Mouse (Mus musculus): ENCODE measurements around the gene Egflam.

Gene Egflam

DNA sequence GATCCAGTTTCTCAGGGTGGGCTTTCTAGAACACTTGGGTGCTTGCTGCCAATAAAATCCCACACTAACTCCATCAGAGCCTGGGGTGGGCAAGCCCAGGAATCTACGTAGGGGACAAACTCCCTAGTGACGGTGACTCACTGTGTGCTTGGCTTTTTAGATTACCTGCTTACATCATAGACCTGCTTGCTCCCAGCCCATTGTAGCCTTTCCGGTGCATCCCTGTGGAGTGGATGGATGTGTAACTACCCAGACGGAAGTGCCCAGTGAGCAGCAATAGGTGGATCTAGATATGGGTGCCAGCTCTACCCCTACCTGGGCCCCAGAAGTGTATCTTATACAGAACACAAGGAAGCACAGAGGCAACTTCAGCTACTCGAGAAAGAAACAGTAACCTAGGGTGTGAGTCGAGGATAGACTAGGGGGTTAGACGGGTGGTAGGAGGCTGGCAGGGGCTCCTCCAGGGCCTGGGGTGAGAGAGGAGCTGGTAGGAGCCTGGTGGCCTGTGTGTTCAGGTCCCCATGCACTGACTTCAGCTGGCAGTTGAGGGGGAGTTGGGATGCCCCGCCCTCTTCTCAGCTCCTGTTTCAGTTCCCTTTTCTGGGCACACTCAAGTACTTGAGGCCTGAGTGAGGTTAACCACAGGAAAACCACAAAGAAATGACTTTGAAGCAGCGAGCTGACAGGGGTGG is 181.5 kb downstream of the Egflam start:
- WGBS: 91% methylated on average over 9 of the region's 9 CpGs

DNA sequence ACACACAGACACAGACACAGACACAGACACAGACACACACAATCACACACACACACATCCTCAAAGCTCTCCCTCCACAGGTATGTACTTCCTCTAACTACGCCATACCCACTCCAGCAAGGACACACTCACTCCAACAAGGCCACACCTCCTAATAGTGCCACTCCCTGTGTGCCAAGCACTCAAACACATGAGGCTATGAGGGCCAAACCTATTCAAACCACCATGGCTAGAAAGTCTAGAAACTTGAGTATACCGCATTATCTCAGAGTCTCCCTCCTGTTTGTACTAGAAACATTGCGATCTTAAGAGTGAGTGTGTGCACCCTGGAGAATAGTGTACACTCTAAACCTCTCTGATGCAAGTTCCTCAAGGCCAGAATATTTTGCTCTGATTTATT is 182.3 kb downstream of the Egflam start:
- WGBS: 96% methylated on average over 3 of the region's 3 CpGs

DNA sequence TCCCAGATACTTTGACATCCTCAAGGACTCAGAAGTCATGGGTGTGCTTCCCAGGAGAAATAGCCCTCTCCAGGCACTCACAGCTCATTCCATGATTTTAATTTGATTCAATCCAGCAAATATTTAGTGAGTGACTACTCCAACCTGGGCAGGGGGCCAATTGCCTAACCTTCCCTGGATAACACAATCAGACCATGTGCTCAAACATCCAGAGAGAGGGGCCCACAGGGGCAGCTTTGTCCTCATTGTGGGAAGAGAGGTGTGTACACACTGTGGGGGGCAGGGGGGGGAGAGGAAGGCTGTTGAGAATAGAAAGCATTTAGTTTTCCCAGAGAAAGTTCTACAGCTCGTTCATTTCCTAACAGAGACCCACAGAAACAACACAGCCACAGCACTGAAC is 184.5 kb downstream of the Egflam start:
- 13% methylated on average over 1 of the region's 1 CpGs for WGBS

DNA sequence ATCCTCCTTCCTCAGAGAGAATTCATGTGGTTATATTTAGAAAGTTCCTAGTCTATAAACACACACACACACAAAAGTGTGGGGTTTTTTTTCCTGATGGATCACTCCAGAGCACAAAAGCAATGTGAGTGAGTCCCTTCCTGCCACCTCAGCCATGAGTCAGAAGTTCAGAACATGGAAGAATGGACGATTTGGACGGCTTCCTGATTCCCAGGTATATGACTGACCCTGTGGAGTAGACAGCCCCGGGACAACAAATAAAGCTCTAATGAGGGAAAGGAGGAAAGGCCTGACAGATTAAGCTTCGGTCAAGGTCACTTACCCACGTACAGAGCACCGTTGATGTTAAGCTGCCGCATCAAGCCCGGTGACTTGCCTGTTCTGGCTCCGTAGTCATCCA is 190.0 kb downstream of the Egflam start:
- 82% methylated on average over 9 of the region's 9 CpGs for WGBS

- 90% methylated on average over 7 of the region's 7 CpGs for WGBS
Observed at GRCm38 (mm10) chr15:7207292-7207691, 190.9 kb downstream of the Egflam start.

DNA sequence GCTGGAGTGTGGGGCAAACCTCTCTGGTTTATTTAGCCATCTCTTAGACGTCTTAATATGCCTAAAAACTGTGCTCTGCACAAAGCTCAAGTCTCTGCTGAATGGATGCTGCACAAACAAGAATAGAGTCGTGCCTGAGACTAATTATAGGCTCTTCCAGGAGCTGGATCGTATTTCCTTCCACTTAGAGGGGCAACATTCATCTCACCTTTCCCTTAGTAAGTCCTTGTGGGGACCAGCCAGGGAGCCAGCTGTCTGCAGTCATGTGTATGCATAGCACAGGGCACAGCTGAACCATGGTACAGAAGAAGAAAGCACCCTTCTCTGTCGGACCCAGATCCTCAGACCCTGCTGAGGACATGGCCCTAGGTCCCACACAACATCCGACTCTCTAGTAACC is 192.1 kb downstream of the Egflam start:
- 54% methylated on average over 5 of the region's 5 CpGs for WGBS

- WGBS: 83% methylated on average over 13 of the region's 13 CpGs
Observed at GRCm38 (mm10) chr15:7204917-7205316, 193.3 kb downstream of the Egflam start.

DNA sequence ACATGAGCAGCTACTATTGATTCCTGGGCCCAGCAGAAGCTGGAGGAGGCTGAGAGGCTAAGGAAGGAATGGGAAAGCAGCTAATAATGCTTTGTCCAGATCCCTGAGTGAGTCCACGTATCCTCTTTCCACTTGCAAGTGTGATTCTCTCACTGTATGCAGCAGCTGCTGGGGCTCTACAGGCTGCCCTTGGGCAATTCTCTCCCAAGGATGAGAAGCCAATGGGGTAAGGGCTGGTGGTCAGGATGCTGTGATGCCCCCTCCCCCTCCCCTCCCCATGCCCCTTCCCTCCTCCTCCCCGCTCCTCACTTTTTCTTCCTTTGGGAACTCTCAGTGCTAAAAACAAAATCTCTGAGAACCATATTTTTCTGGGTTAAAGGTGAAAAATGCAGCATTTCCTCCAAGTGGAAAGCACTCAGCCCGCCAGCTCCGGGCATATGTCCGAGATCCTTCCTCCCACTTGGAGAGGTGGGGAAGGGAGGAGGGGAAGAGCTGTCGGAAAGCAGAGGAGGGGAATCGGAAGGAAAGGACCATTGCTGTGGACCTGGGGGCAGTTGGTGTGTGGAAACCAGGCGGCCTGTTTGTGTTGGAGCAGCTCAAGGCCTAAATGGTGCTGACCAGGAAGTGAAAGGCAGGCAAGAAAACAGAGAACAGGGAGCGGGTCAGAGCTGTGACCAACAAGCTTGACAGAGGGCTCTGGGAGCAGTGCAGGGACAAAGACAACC is 194.4 kb downstream of the Egflam start:
- 59% methylated on average over 9 of the region's 9 CpGs for WGBS

GRCm38 (mm10) chr15:7202981-7203380 is 195.2 kb downstream of the Egflam start:
- WGBS: 94% methylated on average over 5 of the region's 5 CpGs

DNA sequence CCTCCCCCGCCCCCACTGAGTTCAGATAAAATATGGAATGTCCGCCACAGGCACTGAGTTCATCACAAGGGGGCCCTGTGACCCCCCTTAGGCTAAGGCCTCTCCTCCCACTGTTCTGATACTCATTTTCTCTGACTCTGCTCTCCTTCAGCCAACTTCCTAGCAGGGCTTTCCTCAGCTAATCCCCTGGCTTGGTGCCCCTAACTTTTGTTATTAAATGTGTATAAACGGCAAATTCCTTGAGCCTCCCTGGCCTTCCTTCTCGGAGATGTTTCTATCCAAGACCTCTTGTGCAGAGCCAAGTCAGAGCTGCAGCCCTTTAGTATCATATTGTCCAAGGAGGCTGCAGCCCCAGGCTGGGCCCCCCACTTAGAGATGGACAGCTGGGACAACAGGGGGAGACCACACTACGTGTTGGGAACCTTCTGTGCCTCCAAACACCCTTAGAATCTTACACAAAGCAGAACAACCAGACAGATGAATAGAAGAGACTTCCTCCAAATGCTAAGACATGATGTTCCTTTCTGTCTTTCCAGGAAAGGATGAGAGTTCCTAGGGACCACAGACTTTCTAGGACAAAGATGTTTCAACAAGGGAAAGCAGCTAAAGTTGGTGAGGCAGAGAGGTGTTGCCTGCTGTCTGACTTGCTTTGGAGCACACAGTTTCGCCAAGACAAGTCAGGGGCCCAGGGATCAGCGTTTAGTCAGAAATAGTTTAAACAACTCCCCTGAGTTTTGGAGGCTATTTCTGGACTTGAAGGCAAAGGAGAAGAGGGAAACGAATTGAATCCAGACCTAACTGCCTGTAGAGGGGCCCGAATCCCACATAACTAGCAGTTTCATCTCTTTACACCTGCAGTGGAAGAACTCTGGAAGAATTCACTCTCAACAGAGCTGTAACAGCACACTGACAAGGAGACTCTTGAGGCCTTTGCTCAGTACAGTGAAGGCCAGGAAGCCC is 196.5 kb downstream of the Egflam start:
- 77% methylated on average over 9 of the region's 9 CpGs for WGBS

GRCm38 (mm10) chr15:7200286-7200685 is 197.9 kb downstream of the Egflam start:
- 68% methylated on average over 6 of the region's 6 CpGs for WGBS

DNA sequence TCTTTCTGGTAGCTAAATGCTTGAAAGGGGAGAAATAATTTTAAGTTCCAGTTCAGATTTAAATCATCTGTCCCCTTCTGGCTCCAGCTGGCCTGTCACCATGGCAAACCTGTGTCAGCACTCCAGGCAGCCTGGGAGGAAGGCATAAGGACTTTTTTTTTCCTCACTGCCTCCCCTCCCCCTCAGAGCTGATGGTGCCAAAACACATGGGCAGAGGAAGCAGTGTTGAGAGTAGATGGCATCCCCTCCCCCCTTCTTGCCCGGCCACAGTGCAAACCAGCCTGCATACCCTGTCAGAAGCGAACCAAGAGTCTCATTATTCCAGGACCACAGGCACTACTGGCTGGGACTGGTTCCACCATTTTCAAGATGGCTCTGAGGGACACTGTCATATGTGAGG is 199.4 kb downstream of the Egflam start:
- WGBS: 40% methylated on average over 2 of the region's 2 CpGs

DNA sequence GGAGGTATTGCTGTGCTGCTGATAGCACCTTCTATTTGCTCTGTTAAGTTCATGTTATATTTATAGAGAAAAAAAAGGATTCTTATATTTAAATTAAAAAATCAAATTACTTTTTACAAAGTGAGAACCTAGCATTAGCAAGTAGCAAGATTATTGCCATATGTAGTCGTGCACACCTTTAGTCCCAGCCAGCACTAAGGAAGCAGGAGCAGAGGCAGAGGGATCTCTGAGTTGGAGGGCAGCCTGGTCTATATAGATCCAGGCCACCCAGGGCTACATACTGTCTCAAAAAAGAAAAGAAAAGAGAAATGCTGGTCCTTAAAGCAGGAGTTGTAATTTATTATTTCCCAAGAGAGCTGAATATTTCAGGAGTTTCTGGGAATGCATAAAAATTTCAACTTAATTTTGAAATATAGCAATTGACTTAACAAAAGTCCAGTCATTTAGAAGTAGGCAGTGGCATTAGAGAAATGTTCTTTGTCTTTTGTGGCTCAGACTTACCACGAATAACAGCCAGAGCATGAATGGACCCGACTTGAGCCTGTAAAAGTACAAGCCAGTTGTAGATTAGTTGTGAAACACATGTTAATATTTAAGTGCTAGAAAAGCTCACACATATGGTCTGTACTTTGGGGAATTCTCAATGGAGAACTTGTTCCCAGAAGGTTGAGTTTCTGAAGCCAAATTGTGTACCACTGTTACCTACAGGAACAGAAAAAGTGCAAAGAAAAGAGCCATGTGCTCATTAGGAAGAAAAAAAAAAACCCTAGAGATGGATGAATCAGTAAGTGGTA is 200.3 kb downstream of the Egflam start:
- WGBS: 75% methylated on average over 3 of the region's 3 CpGs

- WGBS: 60% methylated on average over 6 of the region's 6 CpGs
Observed at GRCm38 (mm10) chr15:7194748-7195221, 203.4 kb downstream of the Egflam start.

GRCm38 (mm10) chr15:7194147-7194720 is 204.0 kb downstream of the Egflam start:
- WGBS: 60% methylated on average over 13 of the region's 13 CpGs

DNA sequence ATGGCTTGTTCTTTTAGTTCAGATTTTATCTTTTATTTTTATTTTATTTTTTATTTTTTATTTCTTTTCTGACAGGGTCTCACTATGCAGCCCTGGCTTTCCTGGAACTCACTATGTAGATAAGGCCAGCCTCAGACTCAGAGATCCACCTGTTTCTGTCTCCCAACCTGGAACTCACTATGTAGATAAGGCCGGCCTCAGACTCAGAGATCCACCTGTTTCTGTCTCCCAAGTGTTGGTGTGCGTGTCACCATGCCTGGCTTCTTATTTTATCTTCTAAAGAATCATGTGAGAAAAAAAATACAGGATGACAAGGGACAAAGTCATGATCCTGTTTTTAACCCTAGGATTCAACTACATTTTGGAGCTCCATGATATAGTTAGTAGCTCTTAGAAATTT is 205.6 kb downstream of the Egflam start:
- 97% methylated on average over 2 of the region's 2 CpGs for WGBS

DNA sequence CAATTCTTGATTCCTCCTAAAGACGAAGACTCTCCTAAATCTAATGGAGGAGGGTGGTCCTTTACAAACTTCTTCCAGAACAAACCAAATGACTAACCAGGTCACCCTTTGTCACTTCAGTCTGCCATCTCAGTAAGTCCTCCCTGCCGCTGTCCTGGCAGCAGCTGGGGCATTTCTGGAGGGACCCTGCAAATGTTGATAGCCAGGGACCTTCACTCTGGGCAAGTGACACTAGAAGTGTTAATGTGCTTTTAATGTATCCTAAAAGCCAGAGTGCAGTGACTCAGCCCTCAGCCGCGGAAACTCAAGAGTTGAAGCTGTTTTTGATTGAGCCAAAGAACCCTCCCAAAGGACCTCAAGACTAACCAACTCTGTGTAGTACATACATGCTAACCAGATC is 207.1 kb downstream of the Egflam start:
- 94% methylated on average over 4 of the region's 4 CpGs for WGBS

- 88% methylated on average over 22 of the region's 22 CpGs for WGBS
Observed at GRCm38 (mm10) chr15:7189678-7190454, 208.3 kb downstream of the Egflam start.

GRCm38 (mm10) chr15:7187682-7188081 is 210.5 kb downstream of the Egflam start:
- 82% methylated on average over 6 of the region's 6 CpGs for WGBS

GRCm38 (mm10) chr15:7180576-7180975 is 217.6 kb downstream of the Egflam start:
- WGBS: 81% methylated on average over 6 of the region's 6 CpGs
